Mouse (Mus musculus): ENCODE data around the gene Prpf38b.
"Not testable (repeated sequence)": the region's sequence is repeated elsewhere in the genome, so short reads cannot be mapped to it uniquely, and the experiment has no call there.

Gene Prpf38b

GRCm38 (mm10) chr3:108900681-108901080 lies 10.8 kb downstream of the Prpf38b start:
- no peak for DNase-seq (ENCODE audit: low read depth)

DNA sequence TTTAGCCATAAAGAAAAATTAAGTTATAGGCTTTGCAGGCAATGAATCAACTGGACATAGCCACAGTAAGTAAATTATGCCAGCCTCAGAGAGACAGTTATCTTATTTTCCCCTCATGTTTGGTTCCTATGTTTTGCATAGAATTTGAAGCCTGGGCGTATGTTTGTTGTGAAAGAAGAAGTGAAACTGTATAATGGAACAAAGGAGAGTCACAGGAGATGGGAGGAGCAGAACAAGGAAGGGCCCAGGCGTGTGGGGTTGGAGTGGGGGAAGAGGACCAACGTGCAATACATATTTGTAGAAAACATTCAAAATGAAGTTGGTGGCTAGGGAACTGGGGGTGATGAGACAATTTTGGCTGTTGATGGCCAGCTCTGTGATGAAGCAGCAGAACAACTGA lies 11.4 kb downstream of the Prpf38b start:
- DNase-seq (ENCODE audit: low read depth) = no peak

- no peak for DNase-seq (ENCODE audit: low read depth)
Measured at GRCm38 (mm10) chr3:108898640-108899039, 12.9 kb downstream of the Prpf38b start.

DNA sequence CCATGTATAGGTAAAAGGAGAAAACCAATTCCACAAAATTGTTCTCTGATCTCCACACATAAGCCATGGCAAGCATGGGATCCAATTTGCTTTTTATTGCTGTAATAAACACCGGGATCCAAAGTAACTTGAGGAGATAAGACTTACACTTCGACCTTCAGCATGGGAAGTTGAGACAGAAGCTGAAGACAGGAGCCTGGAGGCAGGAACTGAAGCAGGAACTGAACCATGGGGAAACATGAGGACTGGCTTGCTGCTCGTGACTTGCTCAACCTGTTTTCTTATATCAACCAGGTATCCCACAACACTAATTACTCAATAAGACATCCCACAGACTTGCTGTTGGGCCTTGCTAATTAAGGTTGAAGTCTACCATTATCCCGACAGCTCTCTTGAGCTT lies 18.6 kb downstream of the Prpf38b start:
- DNase-seq (ENCODE audit: low read depth) = no peak

DNA sequence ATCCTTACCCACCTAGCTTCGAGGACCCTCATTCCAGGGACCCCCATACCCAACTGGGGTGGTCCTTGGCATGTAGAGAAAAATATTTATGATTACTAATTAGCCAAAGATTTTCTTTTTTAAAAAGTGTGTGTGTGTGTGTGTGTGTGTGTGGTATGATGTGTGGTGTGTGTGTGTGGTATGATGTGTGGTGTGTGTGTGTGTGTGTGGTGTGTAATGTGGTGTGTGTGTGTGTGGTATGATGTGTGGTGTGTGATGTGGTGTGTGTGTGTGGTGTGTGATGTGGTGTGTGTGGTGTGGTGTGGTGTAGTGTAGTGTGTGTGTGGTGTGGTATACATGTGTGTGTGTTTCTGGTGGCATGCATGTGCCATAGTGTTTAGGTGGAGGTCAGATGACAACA lies 19.4 kb downstream of the Prpf38b start:
- no peak for DNase-seq (ENCODE audit: low read depth)

- no peak for DNase-seq (ENCODE audit: low read depth)
Measured at GRCm38 (mm10) chr3:108889908-108890307, 21.6 kb downstream of the Prpf38b start, which contains the start of gene Fndc7. Gene Fndc7 (minus strand): TSS chr3:108890008.

DNA sequence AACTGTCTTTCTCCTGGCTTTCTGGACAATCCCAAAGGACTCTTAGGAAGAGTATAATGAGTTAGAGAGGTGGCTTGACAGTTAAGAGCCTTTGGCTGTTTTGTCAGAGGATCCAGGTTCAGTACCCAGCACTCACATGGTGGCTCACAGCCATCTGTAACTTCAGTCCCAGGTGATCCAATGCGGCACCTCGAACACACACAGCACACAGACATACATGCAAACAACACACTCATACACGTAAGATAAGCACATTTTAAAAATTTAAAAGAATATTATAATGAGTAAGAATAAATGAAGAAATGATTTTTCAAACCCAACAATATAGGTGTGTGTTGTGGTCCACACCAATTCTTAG lies 23.9 kb downstream of the Prpf38b start:
- DNase-seq (ENCODE audit: low read depth) = no peak

- no peak for DNase-seq (ENCODE audit: low read depth)
Measured at GRCm38 (mm10) chr3:108886934-108887617, 24.5 kb downstream of the Prpf38b start.

DNA sequence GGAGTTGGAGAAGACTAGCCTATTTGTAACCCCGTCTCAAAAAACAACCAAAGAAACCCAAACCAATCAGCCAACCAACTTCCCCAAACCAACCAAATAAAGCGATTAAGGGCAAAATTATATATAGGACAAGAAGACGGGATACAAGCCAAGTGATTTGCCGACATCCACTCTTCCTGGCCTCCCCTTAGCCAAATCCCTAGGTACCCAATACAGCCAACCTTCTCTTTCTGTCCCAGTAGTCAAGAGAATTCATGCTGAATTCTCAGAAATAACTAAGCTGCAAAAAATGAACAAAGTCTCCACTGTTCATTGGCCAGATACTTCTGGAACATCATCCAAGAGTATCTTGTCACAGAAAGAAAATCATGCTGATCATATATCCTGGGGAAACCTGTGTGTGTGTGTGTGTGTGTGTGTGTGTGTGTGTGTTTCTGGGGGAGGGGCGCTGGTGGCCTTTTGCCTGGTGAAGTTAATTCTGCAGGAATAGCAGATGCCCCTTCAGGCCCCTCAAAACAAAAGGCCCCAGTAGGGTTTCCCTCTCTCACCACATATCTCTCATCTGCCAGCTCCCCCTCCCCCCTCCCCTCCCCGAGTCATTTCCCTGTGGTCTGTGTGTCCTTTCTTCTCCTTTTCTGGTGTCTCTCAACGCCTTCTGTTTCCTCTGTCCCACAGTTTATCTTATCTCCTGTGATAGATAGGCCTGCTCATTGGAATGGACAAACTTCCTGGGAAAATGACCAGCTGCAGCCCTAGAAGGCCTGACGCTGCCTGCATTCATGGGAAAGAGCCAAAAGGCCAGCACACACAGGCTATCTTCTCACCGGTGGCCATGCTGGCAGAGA lies 25.6 kb downstream of the Prpf38b start:
- DNase-seq (ENCODE audit: low read depth) = no peak

GRCm38 (mm10) chr3:108884706-108885289 lies 26.7 kb downstream of the Prpf38b start:
- no peak for DNase-seq (ENCODE audit: low read depth)

DNA sequence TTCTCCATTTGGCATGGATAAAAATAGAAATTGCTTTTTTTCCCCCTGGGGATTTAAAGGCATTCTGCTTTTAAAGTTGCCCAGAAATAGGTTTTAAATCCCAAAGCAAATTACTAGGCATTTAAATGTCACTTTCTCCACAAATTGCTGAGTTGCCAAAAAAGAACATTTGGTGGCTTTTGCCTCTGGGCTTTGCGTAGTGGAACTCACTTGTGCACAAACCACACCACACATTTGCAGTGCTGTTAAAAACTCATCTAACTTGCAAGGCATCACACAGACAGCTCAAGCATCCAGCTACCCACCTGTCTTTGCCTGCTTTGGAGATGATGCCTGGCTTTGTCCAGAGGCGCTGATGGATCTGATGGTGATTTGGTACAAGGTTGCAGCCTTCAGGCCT lies 28.5 kb downstream of the Prpf38b start:
- DNase-seq (ENCODE audit: low read depth) = no peak

DNA sequence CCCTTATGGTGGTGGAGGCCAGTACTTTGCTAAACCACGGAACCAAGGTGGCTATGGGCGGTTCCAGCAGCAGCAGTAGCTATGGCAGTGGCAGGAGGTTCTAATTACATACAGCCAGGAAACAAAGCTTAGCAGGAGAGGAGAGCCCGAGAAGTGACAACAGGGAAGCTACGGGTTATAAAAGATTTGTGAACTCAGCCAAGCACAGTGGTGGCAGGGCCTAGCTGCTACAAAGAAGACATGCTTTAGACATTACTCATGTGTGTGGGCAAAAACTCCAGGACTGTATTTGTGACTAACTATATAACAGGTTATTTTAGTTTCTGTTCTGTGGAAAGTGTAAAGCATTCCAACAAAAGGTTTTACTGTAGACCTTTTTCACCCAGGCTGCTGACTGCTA lies 29.7 kb downstream of the Prpf38b start:
- DNase-seq (ENCODE audit: low read depth) = peak; percentile 28

GRCm38 (mm10) chr3:108880544-108881507 lies 30.7 kb downstream of the Prpf38b start:
- no peak for DNase-seq (ENCODE audit: low read depth)

GRCm38 (mm10) chr3:108879836-108880435 lies 31.6 kb downstream of the Prpf38b start:
- DNase-seq (ENCODE audit: low read depth) = no peak

GRCm38 (mm10) chr3:108879129-108879528 lies 32.4 kb downstream of the Prpf38b start:
- DNase-seq (ENCODE audit: low read depth) = no peak

GRCm38 (mm10) chr3:108870631-108871030 lies 40.9 kb downstream of the Prpf38b start:
- no peak for DNase-seq (ENCODE audit: low read depth)

DNA sequence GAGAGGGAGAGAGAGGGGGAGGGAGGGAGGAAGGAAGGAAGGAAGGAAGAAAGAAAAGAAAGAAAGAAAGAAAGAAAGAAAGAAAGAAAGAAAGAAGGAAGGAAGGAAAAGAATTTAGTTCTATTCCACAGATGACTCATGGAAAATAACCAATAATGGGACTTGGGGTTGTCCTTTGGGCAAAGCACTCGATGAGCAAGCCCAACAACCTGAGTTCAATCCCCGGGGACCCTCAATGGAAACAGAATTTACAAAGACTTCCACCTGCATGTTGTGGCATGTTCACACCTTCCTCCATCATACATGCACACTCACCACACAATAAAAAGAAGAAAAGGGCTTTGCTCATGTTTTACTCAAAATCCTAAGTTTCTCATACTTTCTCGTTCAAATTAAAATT lies 44.1 kb downstream of the Prpf38b start:
- DNase-seq (ENCODE audit: low read depth) = no peak

- DNase-seq (ENCODE audit: low read depth) = no peak
Measured at GRCm38 (mm10) chr3:108865676-108866075, 45.9 kb downstream of the Prpf38b start.

- no peak for DNase-seq (ENCODE audit: low read depth)
Measured at GRCm38 (mm10) chr3:108865129-108865528, 46.4 kb downstream of the Prpf38b start.

DNA sequence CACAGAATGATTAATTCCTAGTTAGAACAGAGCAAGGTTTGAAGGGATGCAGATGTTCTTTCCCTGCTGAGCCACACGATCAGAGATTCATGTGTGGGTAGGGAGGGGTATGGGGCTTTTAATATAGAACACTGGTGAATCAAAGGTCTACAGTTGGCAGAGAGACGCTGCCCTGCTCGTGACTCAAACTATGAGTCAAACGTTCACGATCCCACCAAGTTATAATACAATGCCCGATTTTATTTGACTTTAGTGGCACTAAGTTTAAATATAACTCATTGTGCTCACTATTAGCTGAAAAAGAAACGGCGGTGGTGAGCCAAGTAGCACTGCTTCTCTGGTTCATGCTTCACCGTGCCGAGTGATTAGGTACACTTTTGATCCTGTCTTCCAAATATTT lies 48.4 kb downstream of the Prpf38b start:
- DNase-seq (ENCODE audit: low read depth) = no peak

GRCm38 (mm10) chr3:108862282-108862681 lies 49.2 kb downstream of the Prpf38b start:
- not testable (repeated sequence) for DNase-seq (ENCODE audit: low read depth)
